Mouse (Mus musculus) kidney, embryonic 14.5 days (tissue): ENCODE measurements at regions not wholly inside any gene's neighbourhood (a gene's known extent, or its start where the extent isn't known, plus 50 kb on each side); places are given as distances from the start of the nearest gene placed in this dataset.

Experiments
- ATAC-seq: fragments of 200-750 bp; cut with Nextera tagmentation; 2 replicates; pipeline ENCODE4 v1.8.0; 2017; ENCODE audit warnings: moderate number of reproducible peaks, mild to moderate bottlenecking, moderate TSS enrichment, moderate library complexity; ENCODE audit not compliant: low FRiP score, low TSS enrichment
- H3K27ac ChIP-seq: fragments of 300-500 bp; sonication (generic); 2 replicates; pipeline ENCODE4 v1.5.1; 2014; ENCODE audit warnings: low read depth, mild to moderate bottlenecking, low read length, moderate library complexity, mixed read lengths
- H3K27me3 ChIP-seq: fragments of 300-500 bp; sonication (generic); 2 replicates; pipeline ENCODE4 v1.6.1; 2014; ENCODE audit warnings: mild to moderate bottlenecking, low read length; ENCODE audit not compliant: control insufficient read depth, insufficient read depth
- H3K36me3 ChIP-seq: fragments of 300-500 bp; sonication (generic); 2 replicates; pipeline ENCODE4 v1.6.1; 2014; ENCODE audit warnings: low read length, mixed read lengths; ENCODE audit not compliant: control insufficient read depth, insufficient read depth
- H3K4me1 ChIP-seq: fragments of 300-500 bp; sonication (generic); 2 replicates; pipeline ENCODE4 v1.6.1; 2014; ENCODE audit warnings: low read length, mixed read lengths; ENCODE audit not compliant: control insufficient read depth, insufficient read depth
- H3K4me2 ChIP-seq: fragments of 300-500 bp; sonication (generic); replicated peaks from 2 replicates; pipeline ENCODE4 v1.6.1; 2014; ENCODE audit warnings: low read depth, mild to moderate bottlenecking, low read length
- H3K4me3 ChIP-seq: fragments of 300-500 bp; sonication (generic); 2 replicates; pipeline ENCODE4 v1.5.1; 2014; ENCODE audit warnings: mild to moderate bottlenecking, low read length
- H3K9ac ChIP-seq: fragments of 300-500 bp; sonication (generic); 2 replicates; pipeline ENCODE4 v1.6.1; 2014; ENCODE audit warnings: low read depth, mild to moderate bottlenecking, low read length, moderate library complexity
- H3K9me3 ChIP-seq: fragments of 300-500 bp; sonication (generic); 2 replicates; pipeline ENCODE4 v1.6.1; 2016; ENCODE audit warnings: low read length; ENCODE audit not compliant: control insufficient read depth
- WGBS: fragments of 180-500 bp; shearing (Covaris S2); extraction: QIAGEN DNeasy Blood & Tissue Kit; methylation state at CpG from one replicate; pipeline ENCODE4 v1.1.7; 2014; 5-methylcytosine and 5-hydroxymethylcytosine counted together

DNA sequence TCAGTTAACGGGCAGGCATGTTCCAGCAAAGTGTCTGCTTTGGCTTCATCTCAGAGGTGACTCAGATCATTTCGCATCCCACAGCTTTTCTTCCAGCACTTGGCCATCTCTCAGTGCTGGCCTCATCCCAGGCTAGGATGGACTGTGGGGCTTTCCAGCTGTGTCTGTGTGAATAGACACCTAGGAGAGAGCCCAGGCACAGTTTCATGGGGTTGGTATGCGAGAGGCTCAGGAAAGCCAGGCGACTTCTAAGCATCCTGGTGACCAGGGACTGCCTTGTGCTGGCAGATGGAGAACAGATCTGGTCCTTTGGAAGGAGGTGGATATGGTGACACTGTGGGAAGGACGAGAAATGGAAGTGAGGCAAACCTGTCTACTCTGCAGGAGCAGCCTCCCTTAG lies 182.9 kb downstream of the Cd83 start:
- H3K9ac ChIP-seq = no peak overlapping the region
- no peak overlapping the region for H3K27ac ChIP-seq
- no peak overlapping the region for H3K4me3 ChIP-seq
- no peaks in the 10 kb centered on the region for H3K4me1 ChIP-seq
- 80% methylated on average over 5 of the region's 5 CpGs for WGBS
- H3K4me2 ChIP-seq = no peak overlapping the region
- no peak for ATAC-seq
- H3K9me3 ChIP-seq = no peaks in the 10 kb centered on the region
- no peaks in the 10 kb centered on the region for H3K27me3 ChIP-seq
- H3K36me3 ChIP-seq = no peaks in the 10 kb centered on the region

DNA sequence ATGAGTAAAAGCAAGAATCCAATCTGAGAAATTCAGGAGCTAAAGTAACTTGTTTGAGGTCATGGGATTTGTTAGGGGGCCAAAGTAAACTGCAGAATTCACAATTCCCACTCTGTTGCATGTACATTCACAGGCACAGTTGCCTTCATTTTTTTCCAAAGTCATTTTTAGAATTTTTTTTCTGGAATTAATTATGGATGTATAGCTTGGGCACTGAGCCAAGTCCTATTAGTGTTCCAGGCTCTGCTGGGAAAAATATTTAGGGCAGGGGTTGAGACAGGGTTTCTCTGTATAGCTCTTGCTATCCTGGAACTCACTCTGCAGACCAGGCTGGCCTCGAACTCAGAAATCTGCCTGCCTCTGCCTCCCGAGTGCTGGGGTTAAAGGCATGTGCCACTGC lies 188.3 kb downstream of the Cd83 start:
- ATAC-seq = no peak
- H3K27ac ChIP-seq = no peak overlapping the region
- H3K27me3 ChIP-seq = no peaks in the 10 kb centered on the region
- 89% methylated on average over 2 of the region's 2 CpGs for WGBS
- no peaks in the 10 kb centered on the region for H3K4me1 ChIP-seq
- H3K9me3 ChIP-seq = no peaks in the 10 kb centered on the region
- no peaks in the 10 kb centered on the region for H3K36me3 ChIP-seq
- H3K4me3 ChIP-seq = no peak overlapping the region
- no peak overlapping the region for H3K9ac ChIP-seq
- H3K4me2 ChIP-seq = no peak overlapping the region

DNA sequence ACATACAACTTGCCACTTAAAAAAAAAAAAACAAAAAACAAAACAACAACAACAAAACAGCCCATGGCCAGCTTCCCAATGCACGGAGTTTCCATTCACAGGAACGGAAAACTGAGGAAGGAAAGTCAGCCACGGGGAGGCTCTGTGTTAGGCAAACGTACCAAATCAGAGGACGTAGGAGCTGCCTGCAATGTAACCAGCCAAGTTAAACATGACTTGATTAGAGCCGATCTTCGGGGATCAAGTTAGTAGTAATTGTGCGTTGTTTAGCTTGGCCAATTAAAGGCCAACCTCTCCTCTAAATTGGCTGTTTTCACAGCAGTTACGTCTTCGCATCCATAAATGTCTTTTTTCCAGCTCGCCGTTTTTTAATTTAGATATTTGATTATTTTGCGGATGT lies 190.7 kb downstream of the Cd83 start:
- Histone ChIP-seq H3K9ac (no peak overlapping the region), H3K27ac (no peak overlapping the region), H3K9me3 (no peaks in the 10 kb centered on the region), H3K36me3 (no peaks in the 10 kb centered on the region), H3K4me3 (no peak overlapping the region), H3K27me3 (no peaks in the 10 kb centered on the region), H3K4me2 (no peak overlapping the region), H3K4me1 (no peaks in the 10 kb centered on the region)
- ATAC-seq = no peak
- WGBS = 67% methylated on average over 13 of the region's 13 CpGs

DNA sequence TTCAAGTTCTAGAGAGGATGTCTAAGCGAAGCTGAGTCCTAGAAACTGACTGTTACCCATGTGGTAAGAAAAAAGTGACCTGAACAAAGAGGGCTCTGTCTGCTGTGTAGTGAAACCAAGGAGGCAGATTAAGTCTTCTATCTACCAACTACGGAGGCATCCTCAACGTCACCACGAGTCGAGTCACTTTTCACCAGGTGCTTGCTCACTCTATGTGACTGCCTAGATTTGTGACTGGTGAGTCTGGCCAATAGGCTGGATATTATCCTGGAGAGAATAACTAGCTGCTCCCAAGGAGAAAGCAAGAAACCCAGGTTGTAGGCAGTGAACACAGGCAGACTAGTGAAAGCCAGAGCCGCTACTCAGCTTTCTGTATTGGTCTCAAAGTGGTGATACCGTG lies 191.2 kb downstream of the Cd83 start:
- WGBS = 79% methylated on average over 7 of the region's 7 CpGs
- H3K27me3 ChIP-seq = no peaks in the 10 kb centered on the region

DNA sequence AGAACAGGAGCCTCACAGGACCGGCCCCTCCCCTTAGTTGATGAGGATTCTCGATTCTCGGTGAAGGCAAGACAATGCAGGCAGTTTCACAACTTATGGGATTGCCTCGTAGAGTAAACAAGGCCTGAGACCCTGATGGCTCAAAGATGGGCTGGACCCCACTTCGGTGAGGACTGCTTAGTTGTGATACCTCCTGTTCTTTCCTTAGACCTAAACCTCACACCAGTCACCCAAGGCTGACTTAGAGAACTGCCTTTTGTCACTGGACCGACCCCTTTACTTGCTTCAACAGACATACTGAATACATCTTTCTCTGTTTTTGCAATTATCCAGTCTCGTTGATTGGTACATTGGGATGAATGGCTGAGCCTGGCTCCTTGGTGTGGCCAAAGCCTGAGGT lies 192.1 kb downstream of the Cd83 start:
- no peak overlapping the region for H3K9ac ChIP-seq
- H3K27me3 ChIP-seq = no peaks in the 10 kb centered on the region
- no peaks in the 10 kb centered on the region for H3K4me1 ChIP-seq
- no peaks in the 10 kb centered on the region for H3K36me3 ChIP-seq
- H3K9me3 ChIP-seq = no peaks in the 10 kb centered on the region
- WGBS = 80% methylated on average over 7 of the region's 7 CpGs
- no peak for ATAC-seq
- H3K4me3 ChIP-seq = no peak overlapping the region
- no peak overlapping the region for H3K27ac ChIP-seq
- H3K4me2 ChIP-seq = no peak overlapping the region

More for the DNA sequence above, 191.2 kb downstream of the Cd83 start:
- Histone ChIP-seq H3K4me1 (no peaks in the 10 kb centered on the region), H3K9ac (no peak overlapping the region), H3K4me3 (no peak overlapping the region), H3K27ac (no peak overlapping the region), H3K4me2 (no peak overlapping the region), H3K9me3 (no peaks in the 10 kb centered on the region), H3K36me3 (no peaks in the 10 kb centered on the region)
- ATAC-seq = no peak

DNA sequence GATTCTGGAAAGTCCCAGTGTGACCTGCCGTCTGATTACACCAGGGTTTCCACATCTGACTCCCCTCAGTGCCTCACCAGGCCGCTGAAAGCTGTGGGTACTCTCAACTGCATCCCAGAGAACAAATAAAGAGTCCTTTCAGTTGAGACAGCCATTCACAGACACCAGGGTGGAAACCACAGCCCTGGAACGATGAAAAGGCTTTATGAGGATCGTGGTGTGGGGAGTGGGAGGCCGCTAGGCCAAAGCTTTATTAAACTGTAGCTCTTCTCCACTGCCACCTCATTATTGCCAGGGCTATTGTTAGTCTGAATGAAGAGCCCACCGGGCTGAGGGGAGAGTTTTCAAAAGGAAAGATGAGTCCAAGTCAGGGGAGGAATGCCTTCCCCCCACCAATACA lies 202.8 kb downstream of the Cd83 start:
- Histone ChIP-seq H3K27ac (no peak overlapping the region), H3K9me3 (no peaks in the 10 kb centered on the region), H3K4me3 (no peak overlapping the region), H3K27me3 (0 out of 2 replicates have a peak, but pooled peaks cover 2% of the 10 kb centered on the region), H3K36me3 (no peaks in the 10 kb centered on the region), H3K9ac (no peak overlapping the region), H3K4me2 (no peak overlapping the region), H3K4me1 (peaks cover 10% of the 10 kb centered on the region; the same call in 1 of the 2 replicates)
- ATAC-seq = no peak
- WGBS = 61% methylated on average over 6 of the region's 6 CpGs

DNA sequence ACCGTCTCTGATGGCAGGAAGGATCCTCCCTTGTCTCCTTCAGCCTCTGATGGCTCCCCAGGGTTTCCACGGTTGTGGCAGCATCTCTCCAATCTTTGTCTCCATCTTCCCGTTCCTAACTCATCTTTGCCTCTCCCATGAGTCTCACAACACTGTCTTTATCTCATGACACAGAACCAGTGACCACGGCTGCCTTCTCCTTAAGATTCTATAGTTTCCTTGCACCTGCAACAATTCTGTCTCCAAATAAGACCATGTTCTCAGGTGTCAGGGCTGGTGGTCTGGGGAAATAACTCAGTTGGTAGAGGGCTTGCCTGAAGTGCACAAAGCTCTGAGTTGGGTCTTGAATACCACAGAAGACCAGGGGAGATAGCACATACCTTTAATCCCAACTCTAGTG lies 203.8 kb downstream of the Cd83 start:
- H3K4me1 ChIP-seq = peaks cover 10% of the 10 kb centered on the region; the same call in 1 of the 2 replicates
- H3K27ac ChIP-seq = no peak overlapping the region
- no peaks in the 10 kb centered on the region for H3K36me3 ChIP-seq
- WGBS = 84% methylated on average over 4 of the region's 4 CpGs
- no peak for ATAC-seq
- no peaks in the 10 kb centered on the region for H3K9me3 ChIP-seq
- no peak overlapping the region for H3K9ac ChIP-seq
- H3K4me2 ChIP-seq = no peak overlapping the region
- no peak overlapping the region for H3K4me3 ChIP-seq
- H3K27me3 ChIP-seq = 0 out of 2 replicates have a peak, but pooled peaks cover 2% of the 10 kb centered on the region

DNA sequence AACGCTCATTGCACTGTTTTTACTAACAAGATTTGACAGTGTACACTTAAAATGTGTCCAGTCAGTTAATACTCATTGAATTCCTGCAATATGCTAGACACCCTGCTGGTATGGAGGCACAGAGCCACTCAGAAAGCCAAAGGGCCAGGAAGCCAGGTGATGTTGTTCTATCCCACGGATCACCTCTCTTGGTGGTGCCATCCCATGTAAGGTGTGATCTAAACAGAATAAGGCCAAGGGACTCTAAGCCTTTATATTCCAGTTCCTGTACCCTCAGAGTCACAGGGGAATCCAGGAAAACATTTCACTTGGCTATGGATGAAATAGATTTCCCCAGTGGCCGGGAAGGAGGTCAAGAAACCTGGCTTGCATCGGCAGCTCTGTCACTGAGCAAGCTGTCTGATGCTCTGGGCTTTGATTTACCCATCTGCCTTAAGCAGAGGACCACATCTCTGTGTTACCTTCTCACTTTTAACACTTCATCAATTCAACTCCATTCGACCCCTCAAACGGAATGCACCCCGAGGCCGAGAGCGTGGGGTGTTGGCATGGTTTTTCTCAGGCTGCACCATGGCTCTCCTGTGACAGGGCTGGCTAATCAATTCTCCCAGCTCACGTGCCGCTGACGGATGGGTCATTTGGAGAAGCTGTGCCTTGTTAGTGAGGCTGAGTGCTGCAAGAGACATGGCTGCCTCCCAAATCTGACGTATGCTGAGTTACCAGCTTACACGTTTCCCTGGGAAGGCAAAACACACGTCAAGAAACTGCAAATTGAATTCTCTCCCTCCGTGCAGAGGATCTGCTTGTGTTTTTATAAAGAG lies 205.9 kb downstream of the Cd83 start:
- no peak overlapping the region for H3K4me2 ChIP-seq

DNA sequence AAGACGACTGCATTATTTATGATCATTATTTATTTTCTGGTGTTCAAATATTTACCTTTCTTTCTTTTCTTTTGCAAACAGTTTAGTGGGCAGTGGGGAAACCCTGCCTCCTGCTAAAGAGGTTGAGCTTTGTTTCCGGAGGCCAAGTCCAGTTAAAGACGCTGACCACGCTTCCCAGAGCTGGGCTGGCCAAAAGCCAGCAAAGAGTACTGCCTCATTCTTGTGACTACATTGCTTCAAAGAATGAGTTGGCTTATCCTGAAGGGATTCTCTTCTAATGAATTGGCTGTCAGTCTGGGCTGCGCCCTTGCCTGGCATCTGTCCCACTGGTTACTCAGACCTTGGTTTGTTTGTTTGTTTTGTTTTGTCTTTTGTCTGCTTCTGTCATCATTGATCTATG lies 207.2 kb downstream of the Cd83 start:
- H3K4me1 ChIP-seq = peaks cover 10% of the 10 kb centered on the region; the same call in 1 of the 2 replicates
- no peak overlapping the region for H3K27ac ChIP-seq
- H3K4me3 ChIP-seq = no peak overlapping the region
- ATAC-seq = peak; percentile 32; the same call in 1 of the 2 replicates
- no peak overlapping the region for H3K4me2 ChIP-seq
- WGBS = 36% methylated on average over 5 of the region's 5 CpGs
- no peaks in the 10 kb centered on the region for H3K36me3 ChIP-seq
- 0 out of 2 replicates have a peak, but pooled peaks cover 2% of the 10 kb centered on the region for H3K27me3 ChIP-seq
- no peak overlapping the region for H3K9ac ChIP-seq
- H3K9me3 ChIP-seq = no peaks in the 10 kb centered on the region

More for the DNA sequence above, 205.9 kb downstream of the Cd83 start:
- Histone ChIP-seq H3K9ac (no peak overlapping the region), H3K27me3 (0 out of 2 replicates have a peak, but pooled peaks cover 2% of the 10 kb centered on the region), H3K27ac (no peak overlapping the region), H3K36me3 (no peaks in the 10 kb centered on the region), H3K4me1 (peaks cover 10% of the 10 kb centered on the region; the same call in 1 of the 2 replicates), H3K9me3 (no peaks in the 10 kb centered on the region), H3K4me3 (no peak overlapping the region)
- WGBS = 37% methylated on average over 16 of the region's 16 CpGs
- ATAC-seq = no peak
